Mouse (Mus musculus) hindbrain, postnatal 0 days (tissue): ENCODE data around the gene Cd38. TPM values are rescaled to one million over a fixed set of nuclear protein-coding genes. Genes with fewer than 3 reads are reported as not detected.

Source experiments
- ATAC-seq: fragments of 200-750 bp; cut with Nextera tagmentation; 2 replicates; pipeline ENCODE4 v1.8.0; 2017; ENCODE audit warnings: mild to moderate bottlenecking, moderate TSS enrichment, moderate library complexity
- DNase-seq: peaks from one replicate; pipeline ENCODE4 v3.0.0-alpha.2; 2015; ENCODE audit warnings: low spot score
- H3K27ac ChIP-seq: fragments of 300-500 bp; sonication (generic); 2 replicates; pipeline ENCODE4 v1.5.1; 2014; ENCODE audit warnings: mild to moderate bottlenecking
- H3K27me3 ChIP-seq: fragments of 300-500 bp; sonication (generic); 2 replicates; pipeline ENCODE4 v1.6.1; 2014; ENCODE audit warnings: low read length, mixed read lengths; ENCODE audit not compliant: insufficient read depth
- H3K36me3 ChIP-seq: fragments of 300-500 bp; sonication (generic); 2 replicates; pipeline ENCODE4 v1.6.1; 2014; ENCODE audit warnings: low read length, mixed read lengths; ENCODE audit not compliant: insufficient read depth
- H3K4me1 ChIP-seq: fragments of 300-500 bp; sonication (generic); 2 replicates; pipeline ENCODE4 v1.6.1; 2014; ENCODE audit warnings: antibody characterized with exemption, low read length, mixed read lengths; ENCODE audit not compliant: insufficient read depth
- H3K4me2 ChIP-seq: fragments of 300-500 bp; sonication (generic); 2 replicates; pipeline ENCODE4 v1.6.1; 2014; ENCODE audit warnings: low read depth, mild to moderate bottlenecking, low read length, moderate library complexity, mixed read lengths
- H3K4me3 ChIP-seq: fragments of 300-500 bp; sonication (generic); 2 replicates; pipeline ENCODE4 v1.5.1; 2014; ENCODE audit warnings: low read length
- H3K9ac ChIP-seq: fragments of 300-500 bp; sonication (generic); replicated peaks from 2 replicates; pipeline ENCODE4 v1.6.1; 2014; ENCODE audit warnings: mild to moderate bottlenecking, low read length, moderate library complexity, mixed read lengths
- H3K9me3 ChIP-seq: fragments of 300-500 bp; sonication (generic); 2 replicates; pipeline ENCODE4 v1.6.1; 2016; ENCODE audit warnings: low read length, mixed read lengths
- CTCF ChIP-seq: IDR thresholded peaks from 2 replicates; pipeline ENCODE4 v1.5.1; 2016; ENCODE audit warnings: antibody characterized with exemption, control low read depth, low read depth
- WGBS: fragments of 180-500 bp; shearing (Covaris S2); extraction: QIAGEN DNeasy Blood & Tissue Kit; methylation state at CpG from one replicate; pipeline ENCODE4 v1.1.7; 2014; 5-methylcytosine and 5-hydroxymethylcytosine counted together
- polyA plus RNA-seq: library from polyadenylated mRNA; unstranded; fragments of >200 nt; fragmentation: Nextera tagmentation; extraction: Ambion mirVana; gene quantifications from 2 replicates; pipeline ENCODE4 v1.2.1, GENCODE M21; 2015
- total RNA-seq: library from RNA; depleted of rRNA; stranded (reverse); fragments of >200 nt; gene quantifications from 2 replicates; pipeline ENCODE4 v1.2.3, GENCODE M21; 2014

Cd38 gene
- total and polyA plus RNA-seq, 2 experiments from 2014 or later, result 4.0 to 4.7 TPM

DNA sequence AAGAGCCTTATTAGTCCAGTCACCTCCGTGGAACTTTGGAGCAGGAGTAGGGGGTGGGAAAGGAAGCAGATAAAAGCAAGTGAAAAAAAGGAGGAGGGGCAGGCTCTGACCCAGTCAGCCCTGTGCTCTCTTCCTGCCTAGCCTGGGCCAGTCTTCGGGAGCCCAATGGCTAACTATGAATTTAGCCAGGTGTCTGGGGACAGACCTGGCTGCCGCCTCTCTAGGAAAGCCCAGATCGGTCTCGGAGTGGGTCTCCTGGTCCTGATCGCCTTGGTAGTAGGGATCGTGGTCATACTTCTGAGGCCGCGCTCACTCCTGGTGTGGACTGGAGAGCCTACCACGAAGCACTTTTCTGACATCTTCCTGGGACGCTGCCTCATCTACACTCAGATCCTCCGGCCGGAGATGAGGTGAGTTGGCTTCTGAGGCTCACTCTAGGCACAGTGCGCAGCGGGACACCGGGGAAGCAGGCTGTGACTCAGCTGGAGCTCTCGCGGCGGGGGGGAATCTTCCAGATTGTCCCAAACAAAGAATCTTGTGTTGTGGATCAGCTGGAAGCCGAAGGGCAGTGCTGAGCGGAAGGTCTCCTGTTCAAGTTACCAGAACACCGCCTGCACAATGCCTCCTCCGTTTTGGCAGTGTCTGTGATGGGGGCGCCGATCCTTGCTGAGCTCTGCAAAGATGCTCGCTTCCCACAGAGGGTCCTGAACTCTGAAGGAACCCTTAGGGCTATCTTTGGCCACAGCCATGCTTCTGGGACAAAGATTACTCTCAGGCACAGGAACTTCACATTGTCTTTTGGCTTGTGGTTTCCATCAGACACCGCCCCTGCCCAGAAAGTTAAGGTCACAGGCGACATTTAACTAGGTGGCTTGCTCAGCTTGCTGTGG, 603 bp downstream of the Cd38 start:
- H3K9ac ChIP-seq, result peak overlapping the region; percentile 28; the same call in 1 of the 2 replicates
- WGBS, result 6% methylated on average over 28 of the region's 28 CpGs
- ATAC-seq (no peak), DNase-seq (peak; percentile 16)
- no peaks in the 10 kb centered on the region for H3K36me3 ChIP-seq
- H3K27me3 ChIP-seq, result no peaks in the 10 kb centered on the region
- TF ChIP-seq CTCF, result no peak
- H3K9me3 ChIP-seq, result no peaks in the 10 kb centered on the region
- peak overlapping the region; percentile 26; the same call in 1 of the 2 replicates for H3K27ac ChIP-seq
- H3K4me2 ChIP-seq, result peak overlapping the region; percentile 60
- peak overlapping the region; percentile 26 for H3K4me3 ChIP-seq
- peaks cover 7% of the 10 kb centered on the region; the same call in 1 of the 2 replicates for H3K4me1 ChIP-seq

DNA sequence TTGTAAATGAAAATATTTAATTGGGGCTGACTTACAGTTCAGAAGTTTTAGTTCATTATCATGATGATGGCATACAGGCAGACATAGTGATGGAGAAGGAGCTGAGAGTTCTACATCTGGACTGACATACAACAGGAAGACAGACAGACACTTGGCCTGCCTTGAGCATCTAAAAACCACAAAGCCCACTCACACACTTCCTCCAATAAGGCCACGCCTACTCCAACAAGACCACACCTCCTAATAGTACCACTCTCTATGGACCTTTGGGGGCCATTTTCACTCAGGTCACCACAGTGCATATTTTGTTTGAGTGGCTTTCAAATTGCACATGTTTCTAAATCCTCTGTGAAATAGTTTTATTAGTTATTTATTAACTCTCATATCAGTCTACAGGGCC, 3.5 kb downstream of the Cd38 start:
- TF ChIP-seq CTCF, result no peak
- Histone ChIP-seq H3K27ac (no peak overlapping the region), H3K36me3 (no peaks in the 10 kb centered on the region), H3K9ac (no peak overlapping the region), H3K9me3 (no peaks in the 10 kb centered on the region), H3K4me1 (peaks cover 7% of the 10 kb centered on the region; the same call in 1 of the 2 replicates), H3K4me3 (no peak overlapping the region), H3K27me3 (no peaks in the 10 kb centered on the region), H3K4me2 (no peak overlapping the region)
- WGBS, result 71% methylated on average over 1 of the region's 1 CpGs
- no peak for ATAC-seq
- no peak for DNase-seq

GRCm38 (mm10) chr5:43872652-43873051, 4.3 kb downstream of the Cd38 start:
- Histone ChIP-seq H3K4me3 (no peak overlapping the region), H3K27me3 (no peaks in the 10 kb centered on the region), H3K4me2 (no peak overlapping the region), H3K27ac (no peak overlapping the region), H3K9me3 (no peaks in the 10 kb centered on the region), H3K36me3 (no peaks in the 10 kb centered on the region), H3K4me1 (peaks cover 7% of the 10 kb centered on the region; the same call in 1 of the 2 replicates), H3K9ac (no peak overlapping the region)
- TF ChIP-seq CTCF, result no peak
- DNase-seq (no peak), ATAC-seq (no peak)
- WGBS, result 82% methylated on average over 1 of the region's 1 CpGs

GRCm38 (mm10) chr5:43882034-43882433, 13.7 kb downstream of the Cd38 start:
- TF ChIP-seq CTCF, result no peak
- ATAC-seq, result no peak

GRCm38 (mm10) chr5:43885060-43885820, 16.9 kb downstream of the Cd38 start:
- Histone ChIP-seq H3K4me3 (no peak overlapping the region), H3K27me3 (no peaks in the 10 kb centered on the region), H3K36me3 (no peaks in the 10 kb centered on the region), H3K9ac (no peak overlapping the region), H3K9me3 (no peaks in the 10 kb centered on the region), H3K4me2 (no peak overlapping the region), H3K4me1 (no peaks in the 10 kb centered on the region), H3K27ac (no peak overlapping the region)
- 20% methylated on average over 3 of the region's 3 CpGs for WGBS
- DNase-seq (no peak), ATAC-seq (no peak)
- no peak for TF ChIP-seq CTCF

More at GRCm38 (mm10) chr5:43882034-43882433, 13.7 kb downstream of the Cd38 start:
- Histone ChIP-seq H3K9me3 (no peaks in the 10 kb centered on the region), H3K9ac (no peak overlapping the region), H3K4me2 (no peak overlapping the region), H3K27ac (no peak overlapping the region), H3K36me3 (no peaks in the 10 kb centered on the region), H3K4me1 (no peaks in the 10 kb centered on the region), H3K4me3 (no peak overlapping the region), H3K27me3 (no peaks in the 10 kb centered on the region)
- DNase-seq, result no peak
- 91% methylated on average over 3 of the region's 3 CpGs for WGBS

GRCm38 (mm10) chr5:43892386-43892785, 24.0 kb downstream of the Cd38 start:
- Histone ChIP-seq H3K27me3 (no peaks in the 10 kb centered on the region), H3K36me3 (no peaks in the 10 kb centered on the region), H3K27ac (no peak overlapping the region), H3K4me3 (no peak overlapping the region), H3K4me2 (no peak overlapping the region), H3K9ac (no peak overlapping the region), H3K9me3 (no peaks in the 10 kb centered on the region), H3K4me1 (no peaks in the 10 kb centered on the region)
- WGBS, result 22% methylated on average over 1 of the region's 1 CpGs
- DNase-seq (peak; percentile 65), ATAC-seq (no peak)
- peak; percentile 66 for TF ChIP-seq CTCF
